Mouse (Mus musculus): ENCODE data around the gene Lpin2.

- no peak for TF ChIP-seq EP300 (IDR thresholded peaks at IDR 0.05; ENCODE audit: low read depth)
- TF ChIP-seq CTCF (IDR thresholded peaks at IDR 0.05; ENCODE audit: low read depth): no peak
Measured at GRCm38 (mm10) chr17:71145248-71145961, 37.0 kb upstream of the Lpin2 start.

All from heart, postnatal 0 days (tissue).